Mouse (Mus musculus): ENCODE results near the gene Ebf1. TPM values are rescaled to one million over a fixed set of nuclear protein-coding genes. Genes with fewer than 3 reads are reported as not detected.
A peak's percentile ranks its signal among the peaks of the same experiment; 100 is the strongest.

The Ebf1 gene
- polyA plus RNA-seq, 1 experiment from 2014 or later: 8.1 TPM

- whole genome bisulfite sequencing: 89% methylated on average over 3 of the region's 3 CpGs
- no peaks in the 10 kb centered on the region for H3K36me3 ChIP-seq (replicated peaks)
- no peak overlapping the region for H3K4me3 ChIP-seq
- H3K27me3 ChIP-seq (ENCODE audit: poor library complexity, severe bottlenecking): peaks cover 92% of the 10 kb centered on the region
- H3K4me1 ChIP-seq: peaks cover 43% of the 10 kb centered on the region
- H3K27ac ChIP-seq: no peak overlapping the region
- no peaks in the 10 kb centered on the region for H3K9me3 ChIP-seq
- DNase-seq (ENCODE audit: extremely low spot score, low spot score): no peak
Observed at GRCm38 (mm10) chr11:44795767-44796166, 178.7 kb downstream of the Ebf1 start.

- Histone ChIP-seq H3K4me3 (no peak overlapping the region), H3K27ac (no peak overlapping the region), H3K27me3 (ENCODE audit: poor library complexity, severe bottlenecking) (peaks cover 94% of the 10 kb centered on the region), H3K9me3 (no peaks in the 10 kb centered on the region), H3K4me1 (peaks cover 33% of the 10 kb centered on the region), H3K36me3 (replicated peaks) (no peaks in the 10 kb centered on the region)
- WGBS: 69% methylated on average over 3 of the region's 3 CpGs
- no peak for DNase-seq (ENCODE audit: extremely low spot score, low spot score)
Observed at GRCm38 (mm10) chr11:44798270-44798669, 181.2 kb downstream of the Ebf1 start.

GRCm38 (mm10) chr11:44804046-44804445 is 186.9 kb downstream of the Ebf1 start:
- peaks cover 31% of the 10 kb centered on the region for H3K4me1 ChIP-seq
- DNase-seq (ENCODE audit: extremely low spot score, low spot score): no peak
- H3K36me3 ChIP-seq (replicated peaks): no peaks in the 10 kb centered on the region
- 75% methylated on average over 7 of the region's 7 CpGs for WGBS
- no peaks in the 10 kb centered on the region for H3K9me3 ChIP-seq
- H3K27me3 ChIP-seq (ENCODE audit: poor library complexity, severe bottlenecking): peaks cover 59% of the 10 kb centered on the region
- H3K27ac ChIP-seq: no peak overlapping the region
- no peak overlapping the region for H3K4me3 ChIP-seq

- WGBS: 18% methylated on average over 11 of the region's 11 CpGs
- Histone ChIP-seq H3K27me3 (ENCODE audit: poor library complexity, severe bottlenecking) (peaks cover 33% of the 10 kb centered on the region), H3K4me3 (no peak overlapping the region), H3K9me3 (no peaks in the 10 kb centered on the region), H3K4me1 (peaks cover 12% of the 10 kb centered on the region), H3K36me3 (replicated peaks) (no peaks in the 10 kb centered on the region), H3K27ac (no peak overlapping the region)
- DNase-seq (ENCODE audit: extremely low spot score, low spot score): no peak
Observed at GRCm38 (mm10) chr11:44806589-44806988, 189.5 kb downstream of the Ebf1 start.

GRCm38 (mm10) chr11:44808855-44809546 is 191.9 kb downstream of the Ebf1 start:
- 86% methylated on average over 4 of the region's 4 CpGs for WGBS
- H3K9me3 ChIP-seq: no peaks in the 10 kb centered on the region

GRCm38 (mm10) chr11:44811007-44811406 is 193.9 kb downstream of the Ebf1 start:
- WGBS: 77% methylated on average over 6 of the region's 6 CpGs
- Histone ChIP-seq H3K9me3 (no peaks in the 10 kb centered on the region), H3K27ac (no peak overlapping the region), H3K4me1 (peaks cover 11% of the 10 kb centered on the region), H3K4me3 (no peak overlapping the region), H3K36me3 (replicated peaks) (no peaks in the 10 kb centered on the region), H3K27me3 (ENCODE audit: poor library complexity, severe bottlenecking) (peaks cover 15% of the 10 kb centered on the region; the same call in 1 of the 2 replicates)
- no peak for DNase-seq (ENCODE audit: extremely low spot score, low spot score)

More at GRCm38 (mm10) chr11:44808855-44809546, 191.9 kb downstream of the Ebf1 start:
- DNase-seq (ENCODE audit: extremely low spot score, low spot score): no peak
- Histone ChIP-seq H3K27me3 (ENCODE audit: poor library complexity, severe bottlenecking) (peaks cover 29% of the 10 kb centered on the region; the same call in 1 of the 2 replicates), H3K27ac (no peak overlapping the region), H3K36me3 (replicated peaks) (no peaks in the 10 kb centered on the region), H3K4me1 (peaks cover 9% of the 10 kb centered on the region), H3K4me3 (no peak overlapping the region)

- no peak for DNase-seq (ENCODE audit: extremely low spot score, low spot score)
- Histone ChIP-seq H3K36me3 (replicated peaks) (no peaks in the 10 kb centered on the region), H3K27ac (no peak overlapping the region), H3K9me3 (no peaks in the 10 kb centered on the region), H3K4me3 (no peak overlapping the region), H3K27me3 (ENCODE audit: poor library complexity, severe bottlenecking) (peaks cover 15% of the 10 kb centered on the region; the same call in 1 of the 2 replicates), H3K4me1 (0 out of 2 replicates have a peak, but pooled peaks cover 3% of the 10 kb centered on the region)
- WGBS: 91% methylated on average over 5 of the region's 5 CpGs
Observed at GRCm38 (mm10) chr11:44812193-44812746, 195.2 kb downstream of the Ebf1 start.

GRCm38 (mm10) chr11:44813534-44813933 is 196.4 kb downstream of the Ebf1 start:
- 91% methylated on average over 7 of the region's 7 CpGs for WGBS

GRCm38 (mm10) chr11:44814847-44815246 is 197.7 kb downstream of the Ebf1 start:
- WGBS: 89% methylated on average over 5 of the region's 5 CpGs
- Histone ChIP-seq H3K27ac (no peak overlapping the region), H3K4me3 (no peak overlapping the region), H3K36me3 (replicated peaks) (no peaks in the 10 kb centered on the region), H3K4me1 (0 out of 2 replicates have a peak, but pooled peaks cover 3% of the 10 kb centered on the region), H3K27me3 (ENCODE audit: poor library complexity, severe bottlenecking) (peaks cover 11% of the 10 kb centered on the region; the same call in 1 of the 2 replicates), H3K9me3 (no peaks in the 10 kb centered on the region)
- DNase-seq (ENCODE audit: extremely low spot score, low spot score): no peak

More at GRCm38 (mm10) chr11:44813534-44813933, 196.4 kb downstream of the Ebf1 start:
- Histone ChIP-seq H3K4me3 (no peak overlapping the region), H3K9me3 (no peaks in the 10 kb centered on the region), H3K27ac (no peak overlapping the region), H3K36me3 (replicated peaks) (no peaks in the 10 kb centered on the region), H3K4me1 (0 out of 2 replicates have a peak, but pooled peaks cover 3% of the 10 kb centered on the region), H3K27me3 (ENCODE audit: poor library complexity, severe bottlenecking) (peaks cover 11% of the 10 kb centered on the region; the same call in 1 of the 2 replicates)
- no peak for DNase-seq (ENCODE audit: extremely low spot score, low spot score)

GRCm38 (mm10) chr11:44815991-44816390 is 198.9 kb downstream of the Ebf1 start:
- no peak for DNase-seq (ENCODE audit: extremely low spot score, low spot score)
- Histone ChIP-seq H3K4me3 (no peak overlapping the region), H3K27ac (no peak overlapping the region), H3K27me3 (ENCODE audit: poor library complexity, severe bottlenecking) (peaks cover 11% of the 10 kb centered on the region; the same call in 1 of the 2 replicates), H3K9me3 (no peaks in the 10 kb centered on the region), H3K4me1 (0 out of 2 replicates have a peak, but pooled peaks cover 3% of the 10 kb centered on the region), H3K36me3 (replicated peaks) (no peaks in the 10 kb centered on the region)
- WGBS: 67% methylated on average over 4 of the region's 4 CpGs

- Histone ChIP-seq H3K9me3 (no peaks in the 10 kb centered on the region), H3K4me1 (peaks cover 4% of the 10 kb centered on the region), H3K4me3 (no peak overlapping the region), H3K27me3 (ENCODE audit: poor library complexity, severe bottlenecking) (peaks cover 4% of the 10 kb centered on the region; the same call in 1 of the 2 replicates), H3K36me3 (replicated peaks) (no peaks in the 10 kb centered on the region), H3K27ac (no peak overlapping the region)
- no peak for DNase-seq (ENCODE audit: extremely low spot score, low spot score)
Observed at GRCm38 (mm10) chr11:44822312-44822711, 205.2 kb downstream of the Ebf1 start.

- DNase-seq (ENCODE audit: extremely low spot score, low spot score): peak; percentile 19
- Histone ChIP-seq H3K27ac (no peak overlapping the region; the same call in 1 of the 2 replicates), H3K36me3 (replicated peaks) (no peaks in the 10 kb centered on the region), H3K9me3 (no peaks in the 10 kb centered on the region), H3K27me3 (ENCODE audit: poor library complexity, severe bottlenecking) (peaks cover 97% of the 10 kb centered on the region), H3K4me3 (peak overlapping the region; percentile 37), H3K4me1 (peaks cover 22% of the 10 kb centered on the region)
- 4% methylated on average over 14 of the region's 14 CpGs for WGBS
Observed at GRCm38 (mm10) chr11:44832227-44832939, 215.3 kb downstream of the Ebf1 start.

- WGBS: 4% methylated on average over 4 of the region's 4 CpGs
- peak; percentile 18 for DNase-seq (ENCODE audit: extremely low spot score, low spot score)
- peak overlapping the region; percentile 37 for H3K4me3 ChIP-seq
Observed at GRCm38 (mm10) chr11:44832940-44833254, 215.8 kb downstream of the Ebf1 start.

More at GRCm38 (mm10) chr11:44832940-44833254, 215.8 kb downstream of the Ebf1 start:
- H3K27ac ChIP-seq: no peak overlapping the region; the same call in 1 of the 2 replicates
- peaks cover 93% of the 10 kb centered on the region for H3K27me3 ChIP-seq (ENCODE audit: poor library complexity, severe bottlenecking)
- H3K4me1 ChIP-seq: peaks cover 22% of the 10 kb centered on the region
- no peaks in the 10 kb centered on the region for H3K9me3 ChIP-seq
- H3K36me3 ChIP-seq (replicated peaks): no peaks in the 10 kb centered on the region

All from forebrain, embryonic 10.5 days (tissue).